ENCODE assay signal across 9 mouse cellular contexts in the genomic region with DNA sequence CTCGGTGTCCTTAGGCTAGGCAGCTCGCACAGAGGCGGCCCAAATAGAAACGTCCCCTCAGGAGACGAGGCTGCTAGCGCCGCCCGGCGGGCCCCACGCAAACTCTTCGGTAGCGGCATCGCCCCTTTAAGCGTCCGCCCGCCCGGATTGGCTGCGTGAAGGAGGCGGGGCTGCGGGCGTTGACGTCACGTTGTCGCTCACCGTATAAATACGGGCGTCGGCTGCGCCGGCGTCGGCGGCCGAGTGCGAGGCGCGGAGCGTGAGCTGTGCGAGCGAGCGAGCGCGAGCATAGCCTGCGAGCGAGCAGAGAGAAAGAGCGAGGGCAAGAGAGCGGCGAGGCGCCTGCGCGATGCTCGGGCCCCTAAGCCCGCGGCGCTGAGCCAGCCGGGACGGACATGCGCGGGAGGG. TPM values are rescaled to one million over a fixed set of nuclear protein-coding genes. Genes with fewer than 3 reads are reported as not detected.
DNase-seq lines count a peak whose midpoint lies in the region; ATAC-seq and TF ChIP-seq lines count a peak whose summit lies in the region.
"Had no signal": no experiment of that assay in that cellular context is flagged by ENCODE, and none has a peak within 500 bp of the region (broad histone marks: within the 10 kb centered on the region; RNA-seq: fewer than 3 reads in every experiment).

No protein-coding gene starts in this region.

- no peaks in the 10 kb centered on the region for H3K4me1 ChIP-seq in ES-Bruce4 (ENCODE audit: control insufficient read depth, insufficient read depth, low read length)
- peaks cover 20% of the 10 kb centered on the region for H3K4me1 ChIP-seq in forebrain, embryonic 15.5 days
- peaks cover 10% of the 10 kb centered on the region for H3K4me1 ChIP-seq in liver, postnatal 0 days (ENCODE audit: insufficient read depth)
- peaks cover 11% of the 10 kb centered on the region for H3K4me1 ChIP-seq in neural tube, embryonic 14.5 days (ENCODE audit: control insufficient read depth, insufficient read depth, low read length)
- H3K4me1 ChIP-seq in testis, adult 2 months (ENCODE audit: control insufficient read depth, insufficient read depth, low read length) = peaks cover 8% of the 10 kb centered on the region

- no peak for TF ChIP-seq EP300 in ES-Bruce4 (IDR thresholded peaks at IDR 0.05; ENCODE audit: insufficient read depth, low read depth, low read length)
- peak; percentile 58; the same call in 1 of the 2 replicates for TF ChIP-seq EP300 in liver, postnatal 0 days (IDR thresholded peaks at IDR 0.05; ENCODE audit: low read depth)

- peak; percentile 37 for TF ChIP-seq CTCF in ES-Bruce4 (IDR thresholded peaks at IDR 0.05; ENCODE audit: low read depth, low read length)
- TF ChIP-seq CTCF in liver, postnatal 0 days (IDR thresholded peaks at IDR 0.05; ENCODE audit: low read depth) = peak; percentile 69
- TF ChIP-seq CTCF in testis, adult 2 months (IDR thresholded peaks at IDR 0.05; ENCODE audit: control insufficient read depth, insufficient read depth, insufficient replicate concordance, low read depth, low read length) = no peak

- peak; percentile 70 for DNase-seq in c-Kit-positive CD71-positive TER-119-positive erythroid progenitor cells, embryonic 14.5 days (ENCODE audit: low spot score)
- peak; percentile 91 for DNase-seq in heart, postnatal 25 days (ENCODE audit: low spot score)
- DNase-seq in layer of hippocampus, adult 11-12 months (ENCODE audit: low spot score) = peak; percentile 95
- peak; percentile 93 for DNase-seq in liver, postnatal 0 days

- peak; percentile 97 for TF ChIP-seq POLR2A in ES-Bruce4 (IDR thresholded peaks at IDR 0.05; ENCODE audit: insufficient read depth, low read length)
- peak; percentile 100 for TF ChIP-seq POLR2A in testis, adult 2 months (IDR thresholded peaks at IDR 0.05; ENCODE audit: control insufficient read depth, low read depth, low read length)

- peak overlapping the region; percentile 84 for H3K4me3 ChIP-seq in ES-Bruce4 (ENCODE audit: low read depth, low read length)
- H3K4me3 ChIP-seq in forebrain, embryonic 15.5 days = peak overlapping the region; percentile 72
- H3K4me3 ChIP-seq in liver, postnatal 0 days (ENCODE audit: low read depth, low read length) = peak overlapping the region; percentile 72
- peak overlapping the region; percentile 83 for H3K4me3 ChIP-seq in neural tube, embryonic 14.5 days (ENCODE audit: low read depth, low read length)
- peak overlapping the region; percentile 95 for H3K4me3 ChIP-seq in testis, adult 2 months (ENCODE audit: control insufficient read depth, low read depth, low read length)

- peak overlapping the region; percentile 90 for H3K9ac ChIP-seq in ES-Bruce4 (ENCODE audit: low read depth, poor library complexity, severe bottlenecking)
- peak overlapping the region; percentile 84 for H3K9ac ChIP-seq in forebrain, embryonic 15.5 days (replicated peaks)
- peak overlapping the region; percentile 85 for H3K9ac ChIP-seq in liver, postnatal 0 days (replicated peaks)
- H3K9ac ChIP-seq in neural tube, embryonic 14.5 days (replicated peaks; ENCODE audit: low read depth, low read length) = peak overlapping the region; percentile 96

- peak overlapping the region; percentile 74 for H3K4me2 ChIP-seq in forebrain, embryonic 15.5 days (replicated peaks)
- H3K4me2 ChIP-seq in liver, postnatal 0 days (ENCODE audit: low read depth, low read length) = peak overlapping the region; percentile 75
- H3K4me2 ChIP-seq in neural tube, embryonic 14.5 days (ENCODE audit: low read depth, low read length) = peak overlapping the region; percentile 68

- H3K27ac ChIP-seq in ES-Bruce4 (ENCODE audit: insufficient read depth, low read length) = no peak overlapping the region
- H3K27ac ChIP-seq in forebrain, embryonic 15.5 days (replicated peaks) = peak overlapping the region; percentile 97
- H3K27ac ChIP-seq in liver, postnatal 0 days (ENCODE audit: low read depth) = peak overlapping the region; percentile 95
- peak overlapping the region; percentile 97 for H3K27ac ChIP-seq in neural tube, embryonic 14.5 days (ENCODE audit: low read depth, low read length)
- peak overlapping the region; percentile 67 for H3K27ac ChIP-seq in testis, adult 2 months (ENCODE audit: control insufficient read depth, insufficient read depth, low read depth, low read length)
- H3K27ac ChIP-seq: macrophage had no signal

- intact Hi-C loops in heart, postnatal 25 days (cut with DNase I) = loop anchor here (2.0 kb wide), 1 partner anchor 44 kb away; no protein-coding TSS in a partner anchor

- no peaks in the 10 kb centered on the region for H3K36me3 ChIP-seq in ES-Bruce4 (ENCODE audit: control insufficient read depth, insufficient read depth, low read length, poor library complexity, severe bottlenecking)
- no peaks in the 10 kb centered on the region for H3K36me3 ChIP-seq in forebrain, embryonic 15.5 days
- H3K36me3 ChIP-seq in liver, postnatal 0 days (replicated peaks; ENCODE audit: insufficient read depth, low read length) = no peaks in the 10 kb centered on the region
- no peaks in the 10 kb centered on the region for H3K36me3 ChIP-seq in neural tube, embryonic 14.5 days (ENCODE audit: control insufficient read depth, insufficient read depth, low read length)
- no peaks in the 10 kb centered on the region for H3K36me3 ChIP-seq in testis, adult 2 months (ENCODE audit: control insufficient read depth, insufficient read depth, low read length)

- ATAC-seq in forebrain, embryonic 15.5 days (replicated peaks) = peak; percentile 99
- ATAC-seq in liver, postnatal 0 days = peak; percentile 64
- ATAC-seq in neural tube, embryonic 14.5 days (ENCODE audit: low read depth) = peak; percentile 97

- no peaks in the 10 kb centered on the region for H3K27me3 ChIP-seq in ES-Bruce4 (ENCODE audit: control insufficient read depth, insufficient read depth, low read length, poor library complexity, severe bottlenecking)
- H3K27me3 ChIP-seq in forebrain, embryonic 15.5 days = no peaks in the 10 kb centered on the region
- H3K27me3 ChIP-seq in liver, postnatal 0 days (ENCODE audit: insufficient read depth, low read length) = peaks cover 5% of the 10 kb centered on the region; the same call in 1 of the 2 replicates
- H3K27me3 ChIP-seq in neural tube, embryonic 14.5 days (ENCODE audit: control insufficient read depth, insufficient read depth, low read length) = no peaks in the 10 kb centered on the region
- no peaks in the 10 kb centered on the region for H3K27me3 ChIP-seq in testis, adult 2 months (ENCODE audit: control insufficient read depth, insufficient read depth, low read length)

- H3K9me3 ChIP-seq in ES-Bruce4 (replicated peaks; ENCODE audit: control insufficient read depth, insufficient read depth, low read length, poor library complexity, severe bottlenecking) = no peaks in the 10 kb centered on the region
- H3K9me3 ChIP-seq in forebrain, embryonic 15.5 days = no peaks in the 10 kb centered on the region
- no peaks in the 10 kb centered on the region for H3K9me3 ChIP-seq in liver, postnatal 0 days (ENCODE audit: low read length)
- no peaks in the 10 kb centered on the region for H3K9me3 ChIP-seq in neural tube, embryonic 14.5 days (ENCODE audit: control insufficient read depth, low read length)

- 1% methylated on average over 59 of the region's 59 CpGs for WGBS in forebrain, embryonic 15.5 days
- under 1% methylated on average over 50 of the region's 59 CpGs for WGBS in liver, postnatal 0 days (ENCODE audit: insufficient replicate concordance)
- under 1% methylated on average over 48 of the region's 59 CpGs for WGBS in neural tube, embryonic 14.5 days

RNA-seq across cellular contexts. Expression of a gene that starts 1.1 kb away (rescaled TPM):
- 44.2 and 44.3 TPM in 2 replicates for polyA plus RNA-seq in ES-Bruce4 (2011; ENCODE audit: insufficient read depth, insufficient read length, low read depth, missing spikeins)
- polyA plus RNA-seq in forebrain, embryonic 15.5 days (2015; fragmentation: Nextera tagmentation; extraction: Ambion mirVana) = 16.2 and 17.3 TPM in 2 replicates
- 10 to 100 TPM; 15.0 to 16.6 TPM for total RNA-seq in heart, postnatal 25 days (2021)
- 141 and 148 TPM in 2 replicates for polyA plus RNA-seq in liver, postnatal 0 days (2015; fragmentation: Nextera tagmentation; extraction: Ambion mirVana)
- 70.2 and 76.9 TPM in 2 replicates for polyA plus RNA-seq in neural tube, embryonic 14.5 days (2014; fragmentation: Nextera tagmentation; extraction: Ambion mirVana)
- polyA plus RNA-seq in testis, adult 2 months (2012; rRNA removed) = 10.6 and 11.2 TPM in 2 replicates

RNA-seq across cellular contexts. Expression of a gene that starts 59.4 kb away (rescaled TPM):
- 210 and 215 TPM in 2 replicates for polyA plus RNA-seq in ES-Bruce4 (2011; ENCODE audit: insufficient read depth, insufficient read length, low read depth, missing spikeins)
- 381 and 388 TPM in 2 replicates for polyA plus RNA-seq in forebrain, embryonic 15.5 days (2015; fragmentation: Nextera tagmentation; extraction: Ambion mirVana)
- 100 to 1,000 TPM; 232 to 242 TPM for total RNA-seq in heart, postnatal 25 days (2021)
- polyA plus RNA-seq in liver, postnatal 0 days (2015; fragmentation: Nextera tagmentation; extraction: Ambion mirVana) = 227 and 228 TPM in 2 replicates
- polyA plus RNA-seq in neural tube, embryonic 14.5 days (2014; fragmentation: Nextera tagmentation; extraction: Ambion mirVana) = 380 and 397 TPM in 2 replicates
- 88.1 and 92.3 TPM in 2 replicates for polyA plus RNA-seq in testis, adult 2 months (2012; rRNA removed)

RNA-seq across cellular contexts. Expression of a gene that starts 59.5 kb away (rescaled TPM):
- 1.1 and 1.6 TPM in 2 replicates for polyA plus RNA-seq in ES-Bruce4 (2011; ENCODE audit: insufficient read depth, insufficient read length, low read depth, missing spikeins)
- 0.19 and 0.29 TPM in 2 replicates for polyA plus RNA-seq in forebrain, embryonic 15.5 days (2015; fragmentation: Nextera tagmentation; extraction: Ambion mirVana)
- total RNA-seq in heart, postnatal 25 days (2021) = under 1 TPM in 1 of 2 experiments, not detected in 1; 0.21 TPM
- 0.33 and 0.36 TPM in 2 replicates for polyA plus RNA-seq in liver, postnatal 0 days (2015; fragmentation: Nextera tagmentation; extraction: Ambion mirVana)
- polyA plus RNA-seq in neural tube, embryonic 14.5 days (2014; fragmentation: Nextera tagmentation; extraction: Ambion mirVana) = 0.22 and 0.43 TPM in 2 replicates
- 1.9 and 3.1 TPM in 2 replicates for polyA plus RNA-seq in testis, adult 2 months (2012; rRNA removed)
